Mouse (Mus musculus): ENCODE measurements around the gene Adgra3. TPM values are rescaled to one million over a fixed set of nuclear protein-coding genes. Genes with fewer than 3 reads are reported as not detected.

Gene Adgra3
- polyA plus RNA-seq, 2 experiments = 4.0 to 4.9 TPM

DNA sequence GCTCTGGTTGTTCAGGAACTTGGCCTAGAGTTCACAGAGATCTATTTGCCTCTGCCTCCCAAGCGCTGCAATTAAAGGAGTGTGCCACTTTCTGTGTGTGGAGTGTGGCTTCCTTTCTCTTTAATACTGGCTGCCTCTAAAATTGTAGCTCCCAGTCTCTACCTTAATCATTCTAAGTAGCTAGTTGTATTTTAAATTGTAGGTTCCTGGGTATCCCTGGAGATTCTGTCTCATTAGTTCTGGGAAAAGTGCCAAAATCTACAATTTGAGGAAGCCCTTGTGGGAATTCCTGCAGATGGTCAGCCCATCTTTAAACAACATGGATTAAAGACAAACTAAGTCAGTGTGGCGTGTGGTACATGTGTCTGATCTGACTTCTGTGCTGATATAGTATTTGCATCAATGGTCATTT is 143.1 kb downstream of the Adgra3 start:
- WGBS (ENCODE audit: insufficient replicate concordance) = 48% methylated on average over 2 of the region's 2 CpGs

More for the DNA sequence above, 143.1 kb downstream of the Adgra3 start:
- no peak for ATAC-seq (ENCODE audit: insufficient read depth)
- Histone ChIP-seq H3K27me3 (ENCODE audit: control insufficient read depth, insufficient read depth, low read length) (no peaks in the 10 kb centered on the region), H3K36me3 (replicated peaks; ENCODE audit: control insufficient read depth, insufficient read depth, low read depth) (no peaks in the 10 kb centered on the region), H3K4me1 (replicated peaks; ENCODE audit: control insufficient read depth in 2 of 2, insufficient read depth in 2 of 2, low read length in 1 of 2) (no peaks in the 10 kb centered on the region), H3K4me2 (ENCODE audit: low read depth) (no peak overlapping the region), H3K9me3 (ENCODE audit: control insufficient read depth, low read length) (no peaks in the 10 kb centered on the region), H3K4me3 (ENCODE audit: insufficient read depth in 1 of 2, low read depth in 2 of 2, low read length in 2 of 2) (no peak overlapping the region), H3K27ac (no peak overlapping the region), H3K9ac (replicated peaks) (no peak overlapping the region)
- TF ChIP-seq EP300 (IDR thresholded peaks at IDR 0.05; ENCODE audit: low read depth) (no peak), CTCF (IDR thresholded peaks at IDR 0.05; ENCODE audit: low read depth) (no peak)
- DNase-seq (ENCODE audit: low read depth in 3 of 3, low spot score in 3 of 3) = no peak

Measured in liver, embryonic 14.5 days (tissue).